Mouse (Mus musculus): ENCODE results near the gene Rufy3.
A peak's percentile ranks its signal among the peaks of the same experiment; 100 is the strongest.
"Not testable (repeated sequence)": the region's sequence is repeated elsewhere in the genome, so short reads cannot be mapped to it uniquely, and the experiment has no call there.

Gene Rufy3

DNA sequence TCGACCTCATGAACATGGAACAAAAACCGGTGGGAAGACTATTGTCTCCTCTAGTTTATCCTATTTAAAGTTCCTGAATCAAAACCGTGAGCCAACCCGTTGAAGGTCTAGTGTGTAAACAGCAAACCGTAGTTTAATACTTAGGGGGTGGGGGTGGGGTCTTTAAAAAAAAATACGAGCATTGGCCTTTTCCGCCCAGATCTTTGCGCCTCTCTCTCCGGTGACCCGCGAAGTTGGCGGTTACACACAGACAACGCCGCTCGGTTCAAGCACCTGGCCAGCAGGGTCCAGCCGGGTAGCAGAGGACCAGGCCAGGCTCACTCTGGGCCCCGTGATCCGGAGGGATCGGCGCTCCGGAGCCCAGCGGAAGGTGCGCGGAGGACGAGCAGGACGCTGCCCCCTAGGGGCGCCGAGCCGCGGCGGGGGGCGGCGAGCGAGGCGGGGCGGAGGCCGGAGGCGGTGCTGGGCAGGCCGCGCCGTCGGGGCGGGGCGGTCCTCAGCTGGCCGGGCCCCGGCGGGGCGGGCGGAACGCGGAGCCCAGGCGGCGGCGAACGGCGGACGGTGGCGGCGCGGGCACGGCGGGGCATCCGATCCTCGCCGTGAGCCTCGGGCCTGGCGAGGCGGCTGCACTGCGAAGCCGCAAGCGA lies at the start of gene Rufy3:
Gene Rufy3, plus strand, starts transcription at position 540 of the 647 bp plus-strand sequence.
- no peak for DNase-seq (ENCODE audit: low read depth, low spot score)

DNA sequence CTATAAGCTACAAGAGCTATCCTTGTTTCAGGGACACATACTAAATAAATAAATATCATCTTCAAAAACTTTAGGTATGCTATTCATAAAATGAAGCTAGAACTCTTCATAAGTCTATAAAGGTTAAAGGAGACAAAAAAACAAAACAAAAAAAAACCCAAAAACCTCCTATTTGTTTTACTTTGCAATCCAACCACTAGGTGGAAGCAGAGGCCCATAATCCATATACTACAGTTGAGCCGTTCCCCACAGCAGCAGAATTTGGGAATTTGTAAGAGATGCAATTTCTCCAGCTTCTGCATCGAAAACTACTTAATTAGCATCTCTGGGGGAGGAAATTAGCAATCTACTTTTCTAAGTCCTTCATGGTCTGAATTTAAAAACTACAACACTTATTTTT lies 45.6 kb upstream of the Rufy3 start:
- peak; percentile 29 for DNase-seq (ENCODE audit: low read depth, low spot score)

DNA sequence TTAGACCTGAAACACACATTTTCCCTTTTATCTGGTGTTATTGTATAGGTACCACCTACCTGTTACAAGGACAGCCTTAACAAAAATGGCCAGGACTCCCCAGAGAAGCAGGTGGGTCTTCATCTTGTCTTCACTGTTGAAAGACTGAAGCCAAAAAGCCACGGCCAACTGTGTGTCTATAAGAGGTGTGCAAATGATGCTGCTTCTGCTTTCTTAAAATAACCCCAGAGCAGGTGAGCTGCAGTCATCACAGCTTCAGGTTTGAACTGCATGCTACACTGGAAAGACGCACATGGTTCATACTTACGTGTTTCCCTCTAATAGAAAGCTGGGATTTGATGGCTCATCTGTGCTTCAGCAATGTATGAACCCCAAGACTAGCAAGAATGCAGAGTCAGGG lies 37.2 kb upstream of the Rufy3 start, which contains the start of gene Jchain:
Gene Jchain, minus strand, starts transcription at position 235 of the 400 bp plus-strand sequence.
- no peak for DNase-seq (ENCODE audit: low read depth, low spot score)

DNA sequence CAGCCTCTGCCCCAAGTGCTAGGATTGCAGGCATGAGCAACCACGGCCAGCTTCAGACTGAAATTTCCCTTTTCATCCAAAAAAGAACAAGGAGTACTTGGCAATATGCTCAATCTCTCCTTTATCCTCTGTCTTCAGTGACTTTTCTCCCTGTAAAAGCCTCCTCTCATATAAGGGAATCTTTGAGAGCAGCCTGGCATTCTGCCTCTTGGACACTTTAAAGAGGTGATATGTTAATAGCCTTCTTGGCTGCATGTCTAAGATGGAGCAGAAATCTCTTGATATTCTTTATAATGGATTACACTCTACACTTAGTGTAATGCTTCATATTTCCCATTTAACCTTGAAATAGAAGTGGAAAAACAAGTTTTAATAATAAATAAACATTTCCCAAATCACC lies 33.9 kb upstream of the Rufy3 start:
- DNase-seq (ENCODE audit: low read depth, low spot score), result no peak

DNA sequence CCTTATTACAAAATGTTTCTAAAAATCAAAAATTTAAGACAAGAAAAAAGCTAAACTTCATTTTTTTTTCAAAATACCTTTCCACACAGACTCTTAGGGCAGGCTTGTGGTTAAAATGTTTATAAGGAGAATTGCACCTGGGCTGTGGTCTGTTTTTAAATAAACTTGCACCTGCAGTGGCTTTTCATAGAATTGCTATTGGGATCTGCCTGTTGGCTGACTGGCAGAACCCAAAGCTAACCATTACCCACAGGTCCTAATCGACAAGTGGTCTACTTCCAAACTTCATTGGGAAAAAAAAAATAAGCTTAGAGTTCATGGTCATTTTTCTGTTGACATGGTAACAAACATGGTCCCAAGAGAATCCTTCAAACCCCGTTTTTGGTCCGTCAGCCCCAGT lies 30.1 kb upstream of the Rufy3 start:
- no peak for DNase-seq (ENCODE audit: low read depth, low spot score)

DNA sequence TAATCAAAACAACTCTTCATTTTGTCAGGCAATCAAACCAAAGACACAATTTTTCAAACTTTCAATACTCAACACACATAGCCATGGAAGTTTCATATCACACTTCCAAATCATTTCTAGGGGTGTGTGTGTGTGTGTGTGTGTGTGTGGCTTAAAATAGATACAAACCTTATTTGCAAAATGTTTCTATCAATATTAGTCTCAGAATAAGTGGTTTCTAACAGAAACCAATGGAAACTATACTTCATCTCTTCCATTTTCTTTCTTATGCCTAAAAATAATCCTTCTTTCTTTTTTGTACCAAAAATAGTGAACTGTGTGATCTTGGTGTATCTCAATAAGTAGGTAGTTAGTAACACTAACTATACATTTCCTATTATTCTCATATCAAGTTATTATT lies 24.0 kb upstream of the Rufy3 start:
- DNase-seq (ENCODE audit: low read depth, low spot score), result no peak

DNA sequence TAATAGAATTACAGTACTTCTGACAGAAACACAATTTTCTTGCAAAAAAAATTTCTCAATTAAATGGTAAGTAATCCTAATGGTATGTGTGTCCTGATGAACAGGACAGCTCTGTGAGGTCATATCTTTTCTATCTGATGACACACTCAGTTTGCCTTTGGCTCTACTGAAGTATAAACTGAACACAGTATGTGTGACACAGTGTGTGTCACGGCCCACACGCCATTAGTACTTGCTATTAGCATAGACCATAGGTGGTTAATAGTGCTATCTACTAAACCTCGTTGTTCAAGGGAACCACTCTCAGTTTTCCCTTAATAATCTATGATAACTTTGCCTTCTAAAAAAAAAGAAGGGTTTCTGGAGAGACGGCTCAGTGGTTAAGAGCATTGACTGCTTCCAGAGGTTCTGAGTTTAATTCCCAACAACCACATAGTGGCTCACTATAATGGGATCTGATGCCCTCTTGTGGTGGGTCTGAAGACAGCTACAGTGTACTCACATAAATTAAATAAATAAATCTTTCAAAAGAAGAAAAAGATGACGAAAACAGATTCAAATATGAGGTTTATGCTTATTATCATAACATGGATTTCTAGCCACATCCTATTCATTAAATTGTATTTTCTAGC lies 22.1 kb upstream of the Rufy3 start:
- DNase-seq (ENCODE audit: low read depth, low spot score), result no peak

DNA sequence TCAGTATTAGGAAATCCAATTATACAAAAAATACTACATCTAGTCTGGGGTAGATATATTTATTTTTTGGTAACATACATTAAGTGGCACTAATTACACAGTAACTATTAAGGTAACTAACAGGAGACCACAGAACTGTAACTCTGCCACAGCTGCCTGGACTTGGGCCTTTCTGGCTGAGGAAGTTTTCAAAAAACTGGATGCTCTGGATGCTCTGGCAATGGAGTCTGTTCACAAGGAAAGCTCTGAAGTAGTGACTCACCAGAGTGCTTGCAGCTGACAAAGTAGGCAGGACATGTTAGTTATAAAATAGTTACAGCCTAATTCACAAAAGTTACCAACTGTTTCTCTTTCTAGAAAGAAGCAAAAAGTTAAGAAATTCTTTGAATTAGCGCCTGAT lies 20.4 kb upstream of the Rufy3 start:
- not testable (repeated sequence) for DNase-seq (ENCODE audit: low read depth, low spot score)

DNA sequence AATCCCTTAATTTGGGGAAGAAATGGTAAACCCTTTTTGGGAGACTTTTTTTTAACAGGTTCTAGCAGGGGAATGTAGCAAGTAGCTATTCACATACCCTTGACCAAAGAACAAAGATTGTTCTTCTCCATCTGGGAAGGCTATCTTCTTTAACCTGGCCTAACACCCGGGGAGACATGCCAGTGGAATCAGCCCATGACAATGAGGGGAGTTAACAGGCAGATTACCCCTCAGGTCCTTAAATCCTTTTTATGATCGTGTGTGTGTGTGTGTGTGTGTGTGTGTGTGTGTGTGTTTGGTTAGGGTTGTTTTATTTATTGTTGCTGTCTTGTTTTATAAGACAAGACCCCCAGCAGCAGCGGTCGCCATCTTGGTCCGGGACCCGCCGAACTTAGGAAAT lies 19.3 kb upstream of the Rufy3 start:
- no peak for DNase-seq (ENCODE audit: low read depth, low spot score)

DNA sequence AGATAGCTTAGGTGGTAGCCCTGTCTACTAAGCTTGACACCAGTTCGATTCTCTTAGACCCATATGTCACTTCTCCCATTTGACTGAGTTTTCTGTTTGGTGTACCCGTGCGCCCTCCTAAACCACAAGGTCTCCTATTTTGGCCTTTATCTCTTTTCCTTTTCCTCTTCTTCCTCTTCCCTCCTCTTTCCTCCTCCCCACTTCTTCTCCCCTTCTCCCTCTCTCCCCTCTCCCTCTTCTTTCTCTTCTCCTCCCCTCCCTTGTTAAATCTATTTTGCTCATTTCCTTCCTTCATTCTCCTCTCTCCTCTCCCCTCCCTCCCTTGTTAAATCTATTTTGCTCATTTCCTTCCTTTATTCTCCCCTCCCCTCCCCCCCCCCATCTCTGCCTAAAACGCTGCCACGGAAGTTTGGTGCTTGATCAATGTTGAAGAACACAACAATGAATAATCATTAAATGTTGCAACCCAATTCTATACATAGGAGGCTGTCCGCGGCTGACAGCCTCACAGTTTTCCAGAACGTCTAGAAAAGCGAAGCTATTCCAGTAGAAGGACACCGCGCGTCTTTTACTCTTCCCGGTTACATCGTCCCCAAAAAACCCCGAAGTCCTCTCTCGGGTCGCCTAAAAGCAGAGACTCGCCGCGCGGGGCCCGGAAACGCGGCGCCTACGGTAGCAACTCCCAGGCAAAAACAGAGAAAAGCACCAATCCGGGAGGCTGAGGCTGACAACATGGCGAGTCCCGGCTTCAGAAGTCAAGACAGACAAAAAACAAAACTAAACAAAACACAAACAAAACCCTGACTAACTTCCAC lies 11.4 kb upstream of the Rufy3 start:
- DNase-seq (ENCODE audit: low read depth, low spot score), result no peak

DNA sequence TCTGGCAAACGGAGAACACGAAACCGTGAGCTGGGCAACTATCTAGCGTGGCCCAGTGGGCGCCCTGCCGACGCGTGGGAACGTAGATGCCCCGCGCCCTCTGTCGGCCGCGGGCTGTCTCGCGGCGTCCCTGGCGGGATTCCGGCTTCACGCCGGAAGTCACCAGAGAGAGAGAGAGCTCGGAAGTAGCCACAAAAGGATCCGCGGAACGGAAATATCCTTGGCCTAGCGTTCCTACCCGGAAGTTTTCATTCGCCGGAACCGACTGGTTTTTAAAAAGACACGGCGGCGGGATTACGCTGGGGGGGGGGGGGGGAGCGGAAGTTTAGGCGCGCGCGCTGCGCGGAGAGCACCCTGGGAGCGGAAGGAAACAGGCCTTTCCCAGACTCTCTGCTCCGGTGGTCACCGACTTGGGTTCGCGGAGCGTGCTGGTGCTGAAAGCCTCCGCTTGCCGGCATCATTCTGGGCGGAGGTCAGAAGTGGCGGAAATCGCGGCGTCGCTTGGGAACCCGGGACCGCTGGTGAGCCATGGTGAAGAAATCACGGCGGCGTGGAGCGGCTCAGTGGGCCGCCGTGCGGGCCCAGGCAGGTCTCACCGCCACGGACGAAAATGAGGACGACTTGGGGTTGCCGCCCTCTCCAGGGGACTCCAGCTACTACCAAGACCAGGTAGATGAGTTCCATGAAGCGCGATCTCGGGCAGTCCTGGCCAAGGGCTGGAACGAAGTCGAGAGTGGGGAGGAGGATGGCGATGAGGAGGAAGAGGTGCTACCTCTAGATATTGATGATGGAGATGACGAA lies 10.6 kb upstream of the Rufy3 start, which contains the start of gene Utp3:
Gene Utp3, plus strand, starts transcription at position 377 of the 801 bp plus-strand sequence.
- DNase-seq (ENCODE audit: low read depth, low spot score), result peak; percentile 99

DNA sequence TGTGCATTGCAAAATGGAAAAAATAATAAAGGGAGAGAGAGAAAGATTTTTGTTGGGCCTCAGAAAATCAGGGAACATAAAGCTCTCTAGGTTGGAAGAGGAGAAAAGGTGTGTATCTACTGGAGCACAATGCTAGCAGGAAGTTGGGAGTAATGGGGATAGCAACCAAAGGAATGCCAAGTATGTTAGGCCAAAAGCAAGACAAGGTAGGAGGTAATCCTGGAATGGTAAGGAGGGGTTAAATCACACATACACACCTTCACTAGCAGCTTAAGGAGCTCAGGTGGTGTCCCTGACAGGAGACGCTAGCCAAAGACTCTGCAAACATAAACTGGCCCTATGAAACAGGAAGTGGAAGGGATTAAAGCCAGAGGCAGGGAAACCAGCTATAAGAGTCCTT lies 5.8 kb upstream of the Rufy3 start:
- no peak for DNase-seq (ENCODE audit: low read depth, low spot score)

DNA sequence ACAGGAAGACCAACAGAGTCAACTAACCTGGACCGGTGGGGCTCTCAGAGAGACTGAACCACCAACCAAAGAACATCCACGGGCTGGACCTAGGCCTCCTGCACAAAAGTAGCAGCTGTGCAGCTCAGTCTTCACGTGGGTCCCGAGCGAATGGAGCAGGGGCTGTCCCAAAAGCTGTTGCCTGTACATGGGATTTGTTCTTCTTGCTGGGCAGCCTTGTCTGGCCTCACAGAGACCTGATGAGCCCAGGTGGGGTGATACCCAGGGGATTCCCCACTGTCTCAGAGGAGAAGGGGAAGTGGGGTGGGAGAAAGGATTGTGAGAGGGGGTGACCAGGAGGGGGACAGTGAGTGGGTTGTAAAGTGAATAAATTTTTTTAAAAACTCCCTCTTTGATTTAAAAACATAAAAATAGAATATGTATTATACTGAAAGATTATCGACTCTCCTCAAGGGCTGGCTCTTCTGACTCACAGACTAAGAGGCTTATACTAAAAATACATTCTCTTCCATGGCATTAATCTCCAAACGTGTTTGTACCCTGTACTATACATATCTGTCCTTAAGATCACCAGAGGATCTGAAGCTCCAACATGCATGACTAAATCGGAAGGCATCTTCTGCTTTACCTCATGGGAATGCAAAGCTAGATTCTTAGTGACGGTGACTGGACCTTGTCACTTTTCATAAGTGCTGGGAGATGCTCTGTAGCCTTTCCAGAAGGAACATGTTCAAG lies 3.6 kb upstream of the Rufy3 start:
- no peak for DNase-seq (ENCODE audit: low read depth, low spot score)

DNA sequence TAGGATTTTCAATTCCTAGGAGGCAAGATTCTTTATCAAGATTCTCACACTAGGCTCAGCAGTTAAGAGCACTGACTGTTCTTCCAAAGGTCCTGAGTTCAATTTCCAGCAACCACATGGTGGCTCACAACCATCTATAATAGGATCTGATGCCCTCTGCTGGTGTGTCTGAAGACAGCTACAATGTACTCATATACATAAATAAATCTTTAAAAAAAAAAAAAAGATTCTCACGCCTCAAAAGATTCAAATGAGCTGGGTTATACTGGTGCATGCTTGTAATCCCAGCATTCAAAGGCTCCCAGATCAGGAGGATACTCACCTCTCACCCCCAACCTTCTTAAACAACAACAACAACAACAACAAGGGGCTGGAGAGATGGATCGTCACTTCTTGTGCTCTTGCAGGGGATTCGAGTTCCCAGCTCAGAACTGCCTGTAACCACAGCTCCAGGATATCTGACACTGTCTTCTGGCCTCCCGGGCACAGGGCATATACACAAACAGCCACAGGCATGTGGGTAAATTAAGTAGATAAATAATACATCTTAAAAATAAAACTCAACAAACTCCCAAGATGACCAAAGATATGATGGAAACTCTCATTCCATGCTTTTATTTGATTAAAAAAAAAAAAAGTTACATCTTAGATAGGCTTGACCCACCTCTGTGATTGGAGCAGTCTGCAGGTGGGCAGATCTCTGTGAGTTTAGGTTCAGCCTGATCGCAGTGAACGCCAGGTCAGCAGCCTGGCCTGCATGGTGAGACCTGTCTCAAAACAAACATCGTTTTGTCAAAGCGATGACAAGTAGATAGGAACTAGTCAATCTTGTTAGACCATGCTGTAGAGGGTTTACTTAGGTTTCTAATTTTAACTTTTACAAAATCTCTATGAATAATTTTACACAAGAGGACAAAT lies 1.7 kb upstream of the Rufy3 start:
- no peak for DNase-seq (ENCODE audit: low read depth, low spot score)

DNA sequence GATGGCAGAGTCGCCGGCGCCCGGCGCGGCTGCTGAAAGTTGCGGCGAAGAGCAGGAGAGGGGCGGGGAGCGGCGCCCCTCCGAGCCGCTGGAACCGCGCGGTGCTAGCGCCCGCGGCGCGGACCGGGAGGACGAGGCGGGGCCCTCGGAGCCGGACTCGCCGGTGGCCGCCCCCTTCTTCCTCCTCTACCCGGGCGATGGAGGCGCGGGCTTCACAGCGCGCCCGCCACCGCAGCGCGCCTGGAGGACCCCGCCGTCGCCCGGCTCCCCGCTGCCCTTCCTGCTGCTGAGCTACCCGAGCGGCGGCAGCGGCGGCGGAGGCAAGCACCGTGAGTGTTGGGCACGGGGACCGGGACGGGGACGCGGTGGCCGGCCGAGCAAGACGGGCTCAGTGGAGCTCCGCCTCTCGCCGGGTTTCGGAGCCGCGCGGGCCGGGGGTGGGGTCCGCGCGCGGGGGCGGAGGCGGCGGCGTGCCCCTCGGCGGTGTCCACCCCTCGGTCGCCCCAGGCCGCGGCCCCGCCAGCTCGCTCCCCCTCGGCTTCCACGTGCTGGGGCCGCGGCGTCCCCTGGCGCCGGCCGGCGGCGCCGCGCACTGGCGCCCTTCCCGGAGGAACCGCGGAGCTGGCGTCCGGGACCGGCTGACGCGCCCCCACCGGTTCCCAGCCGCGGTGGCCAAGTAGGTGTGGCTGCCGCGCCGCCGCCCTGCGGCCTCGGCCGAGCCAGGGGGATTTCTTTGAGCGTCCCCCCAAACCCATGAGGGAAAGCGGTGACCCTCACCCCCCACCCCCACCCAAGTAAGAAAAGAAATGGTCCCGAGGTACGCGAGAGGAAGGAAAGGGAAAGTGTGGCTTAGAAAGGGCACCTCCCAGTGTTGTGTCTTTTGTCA lies 551 bp downstream of the Rufy3 start:
- no peak for DNase-seq (ENCODE audit: low read depth, low spot score)

DNA sequence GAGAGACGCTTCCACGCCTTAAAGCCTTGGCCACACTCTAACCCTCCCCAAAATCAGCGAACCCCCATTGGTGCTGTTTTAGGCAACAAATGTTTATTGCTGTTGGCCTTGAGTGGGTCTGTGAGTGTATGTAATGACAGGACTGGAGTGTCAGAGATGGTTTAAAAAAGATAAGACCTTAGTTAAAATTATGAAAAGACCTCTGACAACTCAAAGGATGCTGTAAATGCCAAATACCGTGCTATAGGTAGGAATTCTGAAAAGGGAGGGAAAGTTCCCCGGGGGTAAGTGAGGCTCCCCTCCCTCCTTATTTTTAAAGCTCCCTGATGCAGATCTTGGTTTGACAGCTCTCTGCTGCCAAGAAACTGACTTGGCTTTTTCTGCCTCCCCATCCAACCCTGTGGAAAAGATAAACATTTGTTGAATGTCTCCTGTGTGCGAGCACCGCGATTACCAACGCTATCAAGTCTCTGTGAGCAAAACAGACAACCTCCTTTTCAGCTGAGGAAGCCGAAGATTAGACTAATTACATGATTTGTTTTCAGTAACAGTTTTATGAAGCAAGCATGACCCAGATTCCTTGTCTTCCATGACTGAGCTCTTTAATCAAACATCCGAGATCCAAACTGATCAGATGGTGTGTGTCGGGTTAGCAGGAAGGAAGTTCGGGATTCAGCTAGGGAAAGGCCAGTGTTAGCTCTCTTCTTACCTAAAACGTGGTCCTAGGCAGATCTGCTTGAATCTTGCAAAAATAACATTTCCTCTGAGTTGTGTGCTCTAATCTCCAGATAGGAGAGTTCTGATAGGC lies 1.4 kb downstream of the Rufy3 start:
- no peak for DNase-seq (ENCODE audit: low read depth, low spot score)

DNA sequence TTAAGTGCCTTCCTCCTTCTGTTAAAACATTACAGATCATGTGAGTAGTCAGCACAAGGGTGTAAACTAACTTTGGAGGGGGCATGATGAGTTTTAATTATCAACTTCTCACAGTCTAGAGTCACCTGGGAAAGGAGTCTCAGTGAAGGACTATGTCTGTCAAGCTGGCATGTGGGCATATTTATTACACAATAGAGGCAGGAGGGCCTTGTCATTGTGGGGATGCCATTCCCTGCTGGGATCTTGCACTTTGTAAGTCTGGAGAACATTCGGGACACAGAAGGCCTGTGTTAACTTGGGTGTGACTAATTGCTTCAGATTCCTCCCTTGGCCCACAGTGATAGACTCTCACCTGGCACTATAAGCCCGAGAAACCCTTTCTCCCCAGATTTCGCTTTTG lies 4.7 kb downstream of the Rufy3 start:
- no peak for DNase-seq (ENCODE audit: low read depth, low spot score)

DNA sequence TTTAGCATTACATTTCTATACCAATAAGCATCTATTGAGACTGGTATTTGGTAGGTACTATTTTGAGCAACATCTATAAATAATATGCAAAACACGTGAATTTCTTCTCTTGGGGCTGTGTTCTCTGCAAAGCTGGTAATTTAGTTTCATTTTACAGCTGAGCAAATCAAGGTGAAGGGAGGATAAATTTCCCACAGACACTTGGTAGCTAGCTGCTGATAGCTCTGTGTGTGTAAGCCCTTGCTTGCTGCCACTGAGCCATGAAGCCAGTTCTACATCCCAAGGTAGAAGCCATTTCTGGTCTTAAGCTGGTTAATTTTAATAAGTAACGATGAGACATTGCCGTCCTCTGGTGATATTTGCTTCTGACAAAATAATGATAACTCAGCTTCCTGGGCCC lies 10.0 kb downstream of the Rufy3 start:
- DNase-seq (ENCODE audit: low read depth, low spot score), result no peak

All from telencephalon, adult 2 months (tissue).